Mouse (Mus musculus) T-helper 1 cell (primary cell): ENCODE data around the gene Blzf1.

Experiments used
- in situ Hi-C: fragments of 300-600 bp; cut with MboI, MseI; formaldehyde crosslinking; loops from one replicate; pipeline ENCODE4 v1.15.1; 2025; ENCODE audit warnings: high pct_unique_total_duplicates

Blzf1 gene

DNA sequence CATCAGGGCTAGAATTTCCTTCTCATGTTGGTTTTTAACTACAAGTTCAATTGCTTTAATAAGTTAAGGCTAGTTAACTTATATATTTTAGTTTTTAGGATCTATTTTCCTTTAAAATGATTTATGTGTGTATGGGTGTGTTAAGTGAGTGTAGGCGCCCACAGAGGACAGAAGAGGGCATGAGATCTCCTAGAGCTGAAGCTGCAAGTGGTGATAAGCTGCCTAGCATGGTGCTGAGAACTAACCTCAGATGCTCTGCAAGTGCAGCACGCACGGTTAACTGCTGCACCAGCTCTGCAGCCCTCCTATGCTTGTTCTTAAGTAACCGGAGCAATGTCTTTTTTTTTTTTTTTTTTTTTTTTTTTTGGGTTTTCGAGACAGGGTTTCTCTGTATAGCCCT is 10.8 kb downstream of the Blzf1 start:
- in situ Hi-C loops = no loop called here

GRCm38 (mm10) chr1:164294071-164294470 is 13.2 kb downstream of the Blzf1 start:
- in situ Hi-C loops = no loop called here

- in situ Hi-C loops = no loop called here
Observed at GRCm38 (mm10) chr1:164292040-164292439, 15.2 kb downstream of the Blzf1 start.

DNA sequence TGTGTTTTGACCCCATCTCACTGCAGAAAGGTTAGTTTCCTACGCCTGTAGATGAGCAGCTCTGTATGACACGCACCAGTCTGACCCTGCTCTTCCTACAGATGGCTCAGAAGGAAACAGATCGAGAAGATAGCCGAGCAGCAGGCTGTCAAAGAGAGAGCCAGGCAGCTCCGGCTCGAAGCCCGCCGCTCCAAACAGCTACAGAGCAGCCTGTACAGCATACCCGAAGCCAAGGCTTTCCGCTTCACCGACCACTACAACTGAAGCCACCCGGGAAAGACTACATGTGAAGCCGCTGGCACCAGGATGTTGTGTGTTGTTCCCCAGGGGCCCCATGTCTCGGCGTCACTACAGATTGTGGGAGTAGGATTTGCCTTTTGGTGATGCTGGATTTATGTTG is 19.9 kb downstream of the Blzf1 start:
- in situ Hi-C loops = no loop called here

- in situ Hi-C loops = no loop called here
Observed at GRCm38 (mm10) chr1:164284007-164284406, 23.3 kb downstream of the Blzf1 start.

- in situ Hi-C loops = no loop called here
Observed at GRCm38 (mm10) chr1:164279332-164279731, 28.0 kb downstream of the Blzf1 start.

DNA sequence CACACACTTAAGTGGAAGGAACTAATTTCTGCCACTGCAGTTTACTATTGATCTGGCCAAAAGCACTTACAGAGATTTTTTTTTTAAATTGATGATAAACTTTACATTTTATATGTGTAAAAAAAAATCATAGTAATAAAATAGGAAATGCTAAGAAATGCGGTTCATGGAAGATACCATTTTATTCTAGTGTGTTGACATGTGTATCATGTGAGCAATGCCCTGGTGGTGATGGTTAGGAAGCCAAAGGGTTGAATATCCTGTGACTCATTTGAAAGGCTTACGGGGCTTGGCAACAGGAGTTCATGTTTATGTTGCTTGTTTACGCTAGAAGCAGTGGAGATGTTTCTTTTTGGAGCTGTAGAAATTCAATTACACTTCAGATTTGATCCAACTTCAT is 30.7 kb downstream of the Blzf1 start:
- in situ Hi-C loops = no loop called here

DNA sequence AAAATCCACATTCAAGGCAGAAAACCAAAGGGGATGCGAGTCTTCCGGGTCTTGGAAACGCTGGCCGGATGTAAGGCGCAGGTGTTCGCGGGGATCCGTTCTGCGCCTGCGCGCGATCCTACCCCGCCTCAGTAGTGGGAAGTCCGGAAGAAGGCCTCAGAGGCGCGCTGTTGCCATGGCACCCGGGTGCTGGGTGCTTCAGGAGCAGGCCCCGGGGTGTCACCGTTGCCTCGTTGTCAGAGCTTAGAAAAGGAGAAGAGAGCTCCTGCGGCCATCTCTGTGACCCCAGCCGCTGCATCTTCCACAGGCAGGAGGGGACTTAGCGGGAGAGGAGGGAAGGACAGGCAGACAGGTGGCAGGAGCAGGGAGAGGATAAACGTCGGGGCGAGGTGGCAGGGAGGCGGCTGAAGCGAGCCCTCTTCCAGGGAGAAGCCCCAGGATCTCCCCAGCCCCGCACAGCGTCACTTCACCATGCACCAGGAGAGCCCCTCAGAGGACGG is 31.8 kb downstream of the Blzf1 start, which contains the start of gene Ccdc181:
Gene Ccdc181, plus strand, starts transcription at position 131 of the 500 bp plus-strand sequence.
- in situ Hi-C loops = no loop called here

DNA sequence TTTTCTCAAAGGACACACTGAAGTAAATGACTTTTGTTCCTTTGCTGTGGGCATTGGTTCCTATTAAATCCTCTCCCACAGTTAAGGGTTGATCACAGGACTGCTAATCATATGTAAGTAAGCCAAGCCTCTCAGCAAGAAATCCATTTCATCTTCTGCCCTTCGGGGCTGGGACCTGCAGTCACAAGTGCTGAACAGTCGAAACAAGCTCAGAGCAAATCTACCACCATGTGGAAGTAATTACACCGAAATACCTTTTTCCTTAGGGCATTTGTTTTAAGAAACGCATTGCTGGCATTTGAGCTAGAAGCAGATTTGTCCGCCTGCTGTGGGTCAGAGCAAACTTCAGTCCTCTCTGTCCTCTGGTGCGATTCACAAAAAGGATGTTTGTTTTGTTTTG is 33.6 kb downstream of the Blzf1 start:
- in situ Hi-C loops = loop anchor here (5.0 kb wide), 1 partner anchor 1576 kb away; no protein-coding TSS in a partner anchor

GRCm38 (mm10) chr1:164270941-164271340 is 36.3 kb downstream of the Blzf1 start:
- in situ Hi-C loops = loop anchor here (5.0 kb wide), 1 partner anchor 1574 kb away; no protein-coding TSS in a partner anchor

GRCm38 (mm10) chr1:164261553-164261952 is 45.7 kb downstream of the Blzf1 start:
- in situ Hi-C loops = no loop called here

DNA sequence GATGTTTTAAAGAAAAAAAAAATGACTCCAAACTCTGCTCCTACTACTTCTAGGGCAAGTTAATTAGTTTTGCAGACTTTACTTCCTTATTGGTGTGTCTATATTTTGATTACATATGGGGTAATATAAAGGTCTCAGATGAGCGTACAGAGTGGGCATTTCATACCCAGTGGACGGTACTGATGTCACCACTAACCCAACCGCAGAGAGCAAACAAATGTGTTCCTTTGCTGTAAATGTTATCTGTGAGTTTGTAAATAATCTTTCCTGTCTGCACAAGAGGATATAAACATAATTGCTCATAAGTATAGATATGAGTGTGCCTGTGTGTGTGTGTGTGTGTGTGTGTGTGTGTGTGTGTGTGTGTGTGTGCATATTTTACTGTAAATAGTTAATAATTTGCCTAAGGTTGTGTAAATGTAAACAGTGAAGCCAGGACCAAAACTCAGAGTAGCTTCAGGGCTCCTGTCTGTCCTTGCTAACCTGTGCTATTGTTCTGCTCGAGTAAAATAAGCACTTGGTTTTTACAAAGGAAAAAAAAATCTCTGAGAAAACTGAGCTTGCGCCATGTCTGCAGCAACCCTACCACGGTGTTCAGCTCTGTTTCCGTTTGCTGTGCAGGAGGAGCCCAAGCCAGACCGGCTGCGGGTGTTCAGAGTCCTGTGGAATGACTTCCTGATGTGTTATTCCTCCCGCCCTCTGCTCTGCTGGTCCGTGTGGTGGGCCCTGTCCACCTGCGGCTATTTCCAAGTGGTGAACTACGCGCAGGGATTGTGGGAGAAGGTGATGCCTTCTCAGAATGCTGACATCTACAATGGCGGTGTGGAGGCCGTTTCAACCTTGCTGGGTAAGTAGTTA is 46.9 kb downstream of the Blzf1 start:
- in situ Hi-C loops = no loop called here

DNA sequence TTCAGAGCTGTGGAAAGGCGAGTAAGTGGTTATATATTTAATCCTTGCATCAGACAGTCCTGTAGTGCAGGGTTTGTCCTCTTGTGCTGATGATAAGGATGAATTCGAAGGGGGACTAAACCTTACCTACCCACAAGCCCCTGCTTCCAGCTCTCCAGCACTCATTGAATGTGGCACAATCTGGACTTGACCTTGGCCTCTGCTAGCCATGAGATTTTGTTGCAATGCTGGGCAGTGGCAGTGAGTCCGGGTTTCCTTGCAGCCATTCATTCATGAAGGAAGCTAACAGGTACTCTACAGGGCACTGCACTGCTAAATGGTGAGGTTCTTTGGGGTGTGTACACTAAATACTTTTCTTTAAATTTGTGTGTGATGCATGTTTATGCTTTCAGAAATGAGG is 52.5 kb downstream of the Blzf1 start:
- in situ Hi-C loops = no loop called here

DNA sequence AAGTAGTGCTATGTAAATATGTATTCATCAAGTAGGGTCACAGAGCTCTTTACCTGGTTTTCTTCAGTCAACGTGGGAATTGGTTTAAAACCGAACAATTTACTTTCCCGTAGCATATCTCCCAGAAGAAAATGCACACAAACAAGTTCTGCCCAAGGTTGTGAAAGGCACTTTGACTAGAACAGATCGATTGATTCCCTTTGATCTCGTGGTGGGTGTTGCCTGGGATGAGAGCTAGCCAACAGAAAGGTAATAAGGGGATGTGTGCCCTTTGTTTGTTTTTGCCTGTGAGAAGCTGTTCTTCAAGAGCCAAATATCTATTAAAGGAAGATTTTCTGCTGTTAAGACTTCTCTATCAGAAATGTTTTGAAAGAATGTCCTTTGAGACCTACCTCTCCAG is 54.7 kb downstream of the Blzf1 start:
- in situ Hi-C loops = no loop called here

- in situ Hi-C loops = no loop called here
Observed at GRCm38 (mm10) chr1:164251438-164251837, 55.9 kb downstream of the Blzf1 start.

DNA sequence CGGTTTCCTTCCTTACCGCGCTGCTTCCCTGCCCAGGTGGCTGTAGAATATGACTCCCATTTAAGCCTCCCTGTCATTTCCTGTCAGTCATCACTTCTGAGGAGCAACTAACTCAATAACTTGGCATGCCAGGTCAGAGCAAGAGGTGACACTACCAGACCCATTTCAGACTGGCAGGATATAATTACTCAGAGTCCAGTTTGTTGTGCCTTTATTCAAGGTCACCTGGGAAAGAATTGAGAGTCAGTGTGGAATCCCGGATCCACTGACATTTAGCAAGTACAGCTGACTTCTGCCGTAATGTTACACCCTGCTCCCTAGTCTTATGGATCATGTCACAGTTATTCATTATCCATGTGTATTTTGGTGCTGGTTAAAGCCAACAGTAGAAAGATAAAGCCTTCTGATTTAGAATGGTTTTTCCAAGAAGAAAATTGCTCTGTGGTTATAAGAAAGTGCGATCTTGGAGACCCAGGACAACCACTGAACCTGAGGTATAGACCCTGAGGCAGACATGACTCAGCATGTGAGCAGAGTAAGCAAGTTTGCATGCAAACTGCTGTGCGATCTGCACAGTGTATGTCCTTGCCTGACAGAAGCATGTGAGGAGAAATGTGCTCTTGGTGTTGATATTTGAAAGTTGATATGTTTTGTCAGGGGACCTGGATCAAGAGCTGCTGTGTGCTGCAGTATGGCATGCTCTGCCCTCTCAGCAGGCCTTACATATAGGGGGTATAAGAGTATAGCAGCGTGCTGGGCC is 56.7 kb downstream of the Blzf1 start:
- in situ Hi-C loops = no loop called here

DNA sequence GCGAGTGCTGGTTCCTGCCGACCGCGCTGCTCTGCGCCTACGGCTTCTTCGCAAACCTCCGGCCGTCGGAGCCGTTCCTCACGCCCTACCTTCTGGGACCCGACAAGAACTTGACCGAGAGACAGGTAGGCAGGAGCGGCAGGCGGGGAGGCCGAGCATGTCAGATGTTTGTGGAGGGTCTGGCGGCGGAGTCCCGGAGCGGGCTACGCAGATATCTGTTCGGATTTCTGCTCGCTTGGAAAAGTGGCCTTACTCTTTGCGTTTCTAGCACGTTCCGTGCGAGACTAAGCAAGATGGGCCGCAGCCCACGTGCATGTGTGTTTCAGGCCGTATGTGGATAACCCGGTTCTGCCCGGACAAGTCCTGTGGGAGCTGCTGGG is 58.0 kb downstream of the Blzf1 start:
- in situ Hi-C loops = no loop called here

DNA sequence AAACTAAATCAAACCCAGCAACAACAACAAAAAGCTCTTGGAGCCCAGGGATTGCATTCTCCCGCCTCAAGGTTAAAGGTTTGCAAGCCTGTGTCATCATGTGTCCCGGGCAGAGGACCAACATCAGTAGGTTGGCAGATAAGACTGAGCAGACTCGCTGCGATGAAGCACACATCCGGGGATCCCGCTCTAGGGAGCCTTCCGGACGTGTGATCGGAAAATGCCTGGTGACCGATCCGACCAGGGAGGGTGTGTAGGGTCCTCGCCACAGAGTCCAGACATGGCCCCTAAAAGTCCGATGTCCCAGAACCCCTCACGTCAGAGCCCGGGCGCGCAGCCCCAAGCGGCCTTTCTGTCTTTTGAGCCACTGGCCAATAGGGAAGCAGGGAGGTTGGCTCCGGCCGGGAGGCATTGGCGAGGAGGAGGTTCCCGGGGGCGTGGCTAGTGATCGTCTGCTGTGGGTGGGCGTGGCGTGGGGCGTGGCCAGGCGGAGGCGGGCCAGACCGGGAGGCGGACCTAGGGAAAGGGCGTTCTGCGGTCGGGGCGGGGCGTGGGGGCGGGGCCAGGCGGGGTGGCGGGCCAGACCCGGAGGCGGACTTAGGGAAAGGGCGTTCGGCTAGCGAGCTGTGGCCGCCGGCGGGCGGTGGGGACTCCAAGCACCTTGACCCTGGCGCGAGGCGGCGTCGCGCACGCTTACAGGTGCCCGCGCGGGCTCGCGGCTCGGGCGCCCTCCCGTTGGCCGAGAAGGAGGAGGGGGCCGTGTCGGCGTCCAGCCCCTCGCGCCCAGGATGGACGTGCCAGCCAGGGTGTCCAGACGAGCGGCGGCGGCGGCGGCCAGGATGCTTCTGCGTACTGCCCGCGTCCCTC is 58.6 kb downstream of the Blzf1 start, which contains the start of gene Slc19a2:
Gene Slc19a2, plus strand, starts transcription at position 582 of the 867 bp plus-strand sequence.
- in situ Hi-C loops = no loop called here

- in situ Hi-C loops = no loop called here
Observed at GRCm38 (mm10) chr1:164247971-164248370, 59.3 kb downstream of the Blzf1 start.

DNA sequence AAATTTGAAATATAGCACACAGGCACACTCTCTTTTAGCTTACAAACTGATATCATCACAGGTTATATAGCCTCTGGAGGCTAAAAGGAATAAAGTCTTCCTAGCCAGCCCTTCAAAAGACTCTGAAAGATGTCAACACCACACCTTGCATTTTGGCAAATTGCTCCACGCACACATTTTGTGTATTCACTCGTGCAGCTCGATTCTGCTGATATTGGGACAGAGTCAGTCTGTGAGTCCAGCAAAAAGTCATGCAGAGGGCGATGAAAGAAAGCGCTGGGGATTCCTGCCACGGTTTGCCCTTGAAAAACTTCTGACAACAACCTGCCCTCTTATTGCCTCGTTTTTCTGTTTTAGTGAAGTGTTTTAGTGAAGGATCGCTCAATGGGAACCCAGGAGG is 59.8 kb downstream of the Blzf1 start:
- in situ Hi-C loops = no loop called here

GRCm38 (mm10) chr1:164242809-164243208 is 64.5 kb downstream of the Blzf1 start:
- in situ Hi-C loops = no loop called here
